Mouse (Mus musculus): ENCODE data around the gene Acot9. TPM values are rescaled to one million over a fixed set of nuclear protein-coding genes. Genes with fewer than 3 reads are reported as not detected.

Gene Acot9
- polyA plus RNA-seq, 2 experiments: 5.9 to 12.9 TPM

GRCm38 (mm10) chrX:155346249-155346648 lies 84.0 kb downstream of the Acot9 start:
- Histone ChIP-seq H3K4me3 (ENCODE audit: insufficient read depth in 1 of 2, low read depth in 2 of 2, low read length in 2 of 2) (no peak overlapping the region), H3K9me3 (ENCODE audit: control insufficient read depth, low read length) (no peaks in the 10 kb centered on the region), H3K4me1 (replicated peaks; ENCODE audit: control insufficient read depth in 2 of 2, insufficient read depth in 2 of 2, low read length in 1 of 2) (no peaks in the 10 kb centered on the region), H3K4me2 (ENCODE audit: low read depth) (no peak overlapping the region), H3K9ac (replicated peaks) (no peak overlapping the region), H3K27me3 (ENCODE audit: control insufficient read depth, insufficient read depth, low read length) (no peaks in the 10 kb centered on the region), H3K27ac (no peak overlapping the region), H3K36me3 (replicated peaks; ENCODE audit: control insufficient read depth, insufficient read depth, low read depth) (no peaks in the 10 kb centered on the region)
- WGBS (ENCODE audit: insufficient replicate concordance): 59% methylated on average over 2 of the region's 2 CpGs
- ATAC-seq (ENCODE audit: insufficient read depth) (no peak), DNase-seq (ENCODE audit: low read depth in 3 of 3, low spot score in 3 of 3) (no peak)
- no peak for TF ChIP-seq CTCF (IDR thresholded peaks at IDR 0.05; ENCODE audit: low read depth)
- TF ChIP-seq EP300 (IDR thresholded peaks at IDR 0.05; ENCODE audit: low read depth): no peak

Other genes with a start within 250 kb of the Acot9 start
- gene Magea5, start 199.3 kb upstream of the Acot9 start, polyA plus RNA-seq (2012; rRNA removed): not detected in 2 replicates
- not detected in 2 replicates for gene Magea5, start 199.3 kb upstream of the Acot9 start, polyA plus RNA-seq (2014; fragmentation: Nextera tagmentation; extraction: Ambion mirVana)
- gene Magea1, start 172.7 kb upstream of the Acot9 start, polyA plus RNA-seq (2012; rRNA removed): not detected in 2 replicates
- not detected in 2 replicates for gene Magea1, start 172.7 kb upstream of the Acot9 start, polyA plus RNA-seq (2014; fragmentation: Nextera tagmentation; extraction: Ambion mirVana)
- not detected in 2 replicates for gene Magea2, start 168.8 kb upstream of the Acot9 start, polyA plus RNA-seq (2012; rRNA removed)
- gene Magea2, start 168.8 kb upstream of the Acot9 start, polyA plus RNA-seq (2014; fragmentation: Nextera tagmentation; extraction: Ambion mirVana): not detected in 2 replicates
- gene Cldn34b2, start 134.0 kb upstream of the Acot9 start, polyA plus RNA-seq (2012; rRNA removed): not detected in 2 replicates
- gene Cldn34b2, start 134.0 kb upstream of the Acot9 start, polyA plus RNA-seq (2014; fragmentation: Nextera tagmentation; extraction: Ambion mirVana): not detected in 2 replicates
- gene Sat1, start 46.0 kb upstream of the Acot9 start, polyA plus RNA-seq (2012; rRNA removed): 22.6 and 39.2 TPM in 2 replicates
- 94.8 and 98.5 TPM in 2 replicates for gene Sat1, start 46.0 kb upstream of the Acot9 start, polyA plus RNA-seq (2014; fragmentation: Nextera tagmentation; extraction: Ambion mirVana)
- 75.7 and 84.2 TPM in 2 replicates for gene Prdx4, start 78.3 kb downstream of the Acot9 start, polyA plus RNA-seq (2012; rRNA removed)
- 177 and 181 TPM in 2 replicates for gene Prdx4, start 78.3 kb downstream of the Acot9 start, polyA plus RNA-seq (2014; fragmentation: Nextera tagmentation; extraction: Ambion mirVana)